Mouse (Mus musculus) liver, embryonic 13.5 days (tissue): ENCODE data around the gene Brd2. TPM values are rescaled to one million over a fixed set of nuclear protein-coding genes. Genes with fewer than 3 reads are reported as not detected.

ENCODE experiments used
- ATAC-seq: fragments of 200-750 bp; cut with Nextera tagmentation; 2 replicates; pipeline ENCODE4 v1.8.0; 2017; ENCODE audit warnings: low read depth, mild to moderate bottlenecking, moderate number of reproducible peaks, moderate library complexity
- DNase-seq: peaks from one replicate; pipeline ENCODE4 v3.0.0; 2022
- H3K27ac ChIP-seq: fragments of 300-500 bp; sonication (generic); 2 replicates; pipeline ENCODE4 v1.5.1; 2015; ENCODE audit warnings: moderate library complexity, mild to moderate bottlenecking, inconsistent platforms
- H3K27me3 ChIP-seq: fragments of 300-500 bp; sonication (generic); 2 replicates; pipeline ENCODE4 v1.6.1; 2015; ENCODE audit warnings: mild to moderate bottlenecking, inconsistent platforms
- H3K36me3 ChIP-seq: fragments of 300-500 bp; sonication (generic); 2 replicates; pipeline ENCODE4 v1.6.1; 2015; ENCODE audit warnings: mild to moderate bottlenecking, inconsistent platforms
- H3K4me1 ChIP-seq: fragments of 300-500 bp; sonication (generic); replicated peaks from 2 replicates; pipeline ENCODE4 v1.6.1; 2015; ENCODE audit warnings: inconsistent platforms
- H3K4me2 ChIP-seq: fragments of 300-500 bp; sonication (generic); 2 replicates; pipeline ENCODE4 v1.6.1; 2015; ENCODE audit warnings: inconsistent platforms, mild to moderate bottlenecking, moderate library complexity
- H3K4me3 ChIP-seq: fragments of 300-500 bp; sonication (generic); replicated peaks from 2 replicates; pipeline ENCODE4 v1.5.1; 2015; ENCODE audit warnings: mild to moderate bottlenecking, inconsistent platforms
- H3K9ac ChIP-seq: fragments of 300-500 bp; sonication (generic); 2 replicates; pipeline ENCODE4 v1.6.1; 2015; ENCODE audit warnings: mild to moderate bottlenecking, inconsistent platforms
- H3K9me3 ChIP-seq: fragments of 300-500 bp; sonication (generic); replicated peaks from 2 replicates; pipeline ENCODE4 v1.6.1; 2016; ENCODE audit warnings: inconsistent platforms
- WGBS: fragments of 180-500 bp; shearing (Covaris S2); methylation state at CpG from one replicate; pipeline ENCODE4 v1.1.7; 2015; ENCODE audit not compliant: insufficient replicate concordance; 5-methylcytosine and 5-hydroxymethylcytosine counted together
- polyA plus RNA-seq: library from polyadenylated mRNA; unstranded; fragments of >200 nt; fragmentation: Nextera tagmentation; extraction: Ambion mirVana; gene quantifications from 2 replicates; pipeline ENCODE4 v1.2.1, GENCODE M21; 2015

The Brd2 gene
- polyA plus RNA-seq, 1 experiment from 2014 or later, result 42.0 TPM

DNA sequence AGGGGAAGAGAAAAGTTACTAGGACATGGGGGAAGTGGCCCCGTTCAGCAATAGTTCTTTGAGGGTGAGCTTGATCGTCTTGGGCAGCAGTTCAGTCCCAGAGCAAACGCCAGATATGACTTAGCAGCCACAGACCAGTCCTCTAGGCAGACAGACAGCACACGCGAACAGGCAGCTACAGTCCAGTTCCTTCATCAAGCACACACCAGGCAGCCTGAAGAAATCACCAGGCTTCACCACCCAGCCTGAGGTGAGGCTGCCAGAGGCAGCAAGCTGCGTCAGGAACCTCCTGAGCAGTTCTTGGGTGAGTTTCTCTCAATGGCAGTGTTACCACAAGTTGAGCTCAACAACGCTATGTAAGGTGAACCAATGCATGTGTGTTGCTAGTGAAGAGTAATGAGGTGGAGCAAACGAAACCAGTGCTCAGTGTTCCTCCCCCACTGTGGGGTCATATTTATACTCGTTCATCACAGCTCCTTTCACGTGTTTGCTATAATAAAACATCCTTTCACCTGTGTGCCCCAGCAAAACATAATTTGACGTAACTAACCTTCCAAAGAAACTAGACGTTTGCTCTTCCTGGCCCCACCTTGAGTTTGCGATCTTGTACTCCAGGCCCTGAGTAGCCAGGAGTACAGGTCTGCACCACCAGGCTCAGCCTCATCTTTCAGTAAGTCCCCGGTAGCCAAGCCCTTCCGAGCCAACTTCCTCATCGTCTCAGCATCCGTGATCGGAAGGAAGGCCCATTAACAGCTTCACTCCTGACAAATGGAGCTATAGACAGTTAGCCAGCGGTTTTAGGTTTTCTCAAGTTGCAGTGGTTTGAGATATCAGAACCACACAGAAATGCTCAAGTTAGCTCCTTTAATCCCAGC, 7.9 kb upstream of the Brd2 start:
- Histone ChIP-seq H3K9me3 (no peaks in the 10 kb centered on the region), H3K4me2 (no peak overlapping the region), H3K27ac (no peak overlapping the region), H3K4me3 (no peak overlapping the region), H3K27me3 (peaks cover 33% of the 10 kb centered on the region), H3K36me3 (peaks cover 4% of the 10 kb centered on the region; the same call in 1 of the 2 replicates), H3K9ac (no peak overlapping the region), H3K4me1 (peaks cover 40% of the 10 kb centered on the region)
- no peak for DNase-seq
- no peak for ATAC-seq
- 57% methylated on average over 19 of the region's 19 CpGs for WGBS

GRCm38 (mm10) chr17:34128944-34129791, 6.7 kb upstream of the Brd2 start:
- ATAC-seq (no peak), DNase-seq (no peak)
- peaks cover 50% of the 10 kb centered on the region for H3K4me1 ChIP-seq
- H3K4me3 ChIP-seq, result no peak overlapping the region
- H3K27me3 ChIP-seq, result peaks cover 33% of the 10 kb centered on the region
- peak overlapping the region; percentile 13; the same call in 1 of the 2 replicates for H3K9ac ChIP-seq
- 0 out of 2 replicates have a peak overlapping the region, but pooled peaks have one; percentile 6 for H3K4me2 ChIP-seq
- 15% methylated on average over 18 of the region's 18 CpGs for WGBS
- H3K36me3 ChIP-seq, result peaks cover 4% of the 10 kb centered on the region; the same call in 1 of the 2 replicates
- H3K27ac ChIP-seq, result no peak overlapping the region
- H3K9me3 ChIP-seq, result no peaks in the 10 kb centered on the region

GRCm38 (mm10) chr17:34128264-34128937, 6.0 kb upstream of the Brd2 start:
- Histone ChIP-seq H3K27ac (no peak overlapping the region), H3K4me2 (0 out of 2 replicates have a peak overlapping the region, but pooled peaks have one; percentile 6), H3K4me1 (peaks cover 57% of the 10 kb centered on the region), H3K27me3 (peaks cover 33% of the 10 kb centered on the region), H3K4me3 (no peak overlapping the region), H3K9ac (peak overlapping the region; percentile 13; the same call in 1 of the 2 replicates), H3K36me3 (peaks cover 4% of the 10 kb centered on the region; the same call in 1 of the 2 replicates), H3K9me3 (no peaks in the 10 kb centered on the region)
- DNase-seq, result no peak
- ATAC-seq, result no peak
- WGBS, result 30% methylated on average over 13 of the region's 13 CpGs

- peak; percentile 49 for ATAC-seq
- H3K4me2 ChIP-seq, result no peak overlapping the region; the same call in 1 of the 2 replicates
Observed at GRCm38 (mm10) chr17:34127475-34127874, 5.0 kb upstream of the Brd2 start.

DNA sequence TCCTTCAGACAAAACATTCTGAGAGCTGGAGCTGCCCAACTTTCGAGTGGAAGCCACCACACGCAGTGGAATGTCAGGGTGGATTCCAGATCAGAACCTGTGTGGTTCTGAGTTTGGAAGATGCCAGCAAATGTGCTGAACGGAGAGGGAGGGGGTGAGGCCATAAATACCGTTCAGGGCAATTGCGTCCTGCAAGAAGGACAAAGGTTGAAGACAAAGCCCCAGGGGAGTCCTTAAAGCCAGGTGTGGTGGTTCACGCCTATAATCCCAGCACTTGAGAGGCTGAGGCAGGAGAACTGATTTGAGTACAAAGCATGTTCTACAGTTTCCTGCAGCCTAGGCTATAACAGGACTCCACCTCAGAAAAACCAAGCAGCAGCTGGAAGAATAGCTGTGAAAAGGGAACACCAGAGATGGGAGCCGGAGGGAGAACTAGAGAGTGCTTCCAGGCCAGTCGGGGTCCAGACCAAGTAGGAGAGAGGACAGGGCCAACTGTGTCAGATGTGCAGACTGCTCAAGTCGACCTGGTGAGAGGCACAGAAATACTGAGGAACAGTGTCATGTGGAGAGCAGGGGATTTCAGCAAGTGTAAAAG, 4.5 kb upstream of the Brd2 start:
- no peak for ATAC-seq
- no peak overlapping the region for H3K4me2 ChIP-seq
- peaks cover 66% of the 10 kb centered on the region for H3K4me1 ChIP-seq
- H3K27ac ChIP-seq, result no peak overlapping the region
- H3K9me3 ChIP-seq, result no peaks in the 10 kb centered on the region
- no peak overlapping the region for H3K4me3 ChIP-seq
- peaks cover 33% of the 10 kb centered on the region for H3K27me3 ChIP-seq
- 63% methylated on average over 9 of the region's 9 CpGs for WGBS
- peaks cover 4% of the 10 kb centered on the region; the same call in 1 of the 2 replicates for H3K36me3 ChIP-seq
- DNase-seq, result no peak
- no peak overlapping the region for H3K9ac ChIP-seq

More at GRCm38 (mm10) chr17:34127475-34127874, 5.0 kb upstream of the Brd2 start:
- peaks cover 66% of the 10 kb centered on the region for H3K4me1 ChIP-seq
- no peak overlapping the region for H3K9ac ChIP-seq
- H3K36me3 ChIP-seq, result peaks cover 4% of the 10 kb centered on the region; the same call in 1 of the 2 replicates
- H3K9me3 ChIP-seq, result no peaks in the 10 kb centered on the region
- DNase-seq, result peak; percentile 62
- H3K27ac ChIP-seq, result no peak overlapping the region
- H3K4me3 ChIP-seq, result no peak overlapping the region
- WGBS, result 12% methylated on average over 6 of the region's 6 CpGs
- peaks cover 33% of the 10 kb centered on the region for H3K27me3 ChIP-seq

- Histone ChIP-seq H3K9ac (no peak overlapping the region), H3K36me3 (peaks cover 4% of the 10 kb centered on the region; the same call in 1 of the 2 replicates), H3K4me2 (peak overlapping the region; percentile 99; the same call in 1 of the 2 replicates), H3K27ac (no peak overlapping the region), H3K27me3 (peaks cover 18% of the 10 kb centered on the region), H3K9me3 (no peaks in the 10 kb centered on the region), H3K4me1 (peaks cover 74% of the 10 kb centered on the region), H3K4me3 (no peak overlapping the region; the same call in 1 of the 2 replicates)
- 30% methylated on average over 6 of the region's 6 CpGs for WGBS
- ATAC-seq (no peak), DNase-seq (no peak)
Observed at GRCm38 (mm10) chr17:34124649-34125048, 2.2 kb upstream of the Brd2 start.

- H3K4me1 ChIP-seq, result peaks cover 63% of the 10 kb centered on the region
- H3K36me3 ChIP-seq, result peaks cover 10% of the 10 kb centered on the region
- WGBS, result 20% methylated on average over 2 of the region's 2 CpGs
- peak overlapping the region; percentile 99 for H3K4me2 ChIP-seq
- DNase-seq (no peak), ATAC-seq (no peak)
- H3K9ac ChIP-seq, result peak overlapping the region; percentile 98
- H3K27ac ChIP-seq, result peak overlapping the region; percentile 100
- no peaks in the 10 kb centered on the region for H3K9me3 ChIP-seq
- peak overlapping the region; percentile 100 for H3K4me3 ChIP-seq
- H3K27me3 ChIP-seq, result peaks cover 7% of the 10 kb centered on the region
Observed at GRCm38 (mm10) chr17:34123518-34123917, 1.1 kb upstream of the Brd2 start.

DNA sequence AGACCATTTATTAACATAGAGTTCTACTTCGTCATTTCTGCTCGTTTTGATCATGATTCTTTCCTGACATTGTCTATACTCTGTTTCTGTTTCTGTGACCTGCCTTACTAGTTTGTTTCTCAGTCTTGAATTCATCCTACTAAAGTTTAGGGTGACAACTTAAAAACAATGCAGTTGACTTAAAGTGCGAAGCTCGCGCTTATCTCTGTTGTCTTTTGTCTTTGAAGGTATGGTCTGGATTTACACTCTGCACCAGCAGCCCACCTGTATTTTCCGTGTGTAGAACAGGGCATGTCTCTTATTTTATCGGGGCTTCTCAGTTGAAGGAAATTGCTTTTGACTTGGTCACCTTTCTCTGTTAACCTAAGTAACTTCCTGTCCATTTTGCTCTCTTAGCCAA, 677 bp upstream of the Brd2 start:
- ATAC-seq (no peak), DNase-seq (no peak)
- H3K27me3 ChIP-seq, result peaks cover 3% of the 10 kb centered on the region
- peak overlapping the region; percentile 100 for H3K4me3 ChIP-seq
- peaks cover 59% of the 10 kb centered on the region for H3K4me1 ChIP-seq
- 0% methylated on average over 7 of the region's 7 CpGs for WGBS
- H3K9ac ChIP-seq, result peak overlapping the region; percentile 98
- H3K27ac ChIP-seq, result peak overlapping the region; percentile 100
- H3K9me3 ChIP-seq, result no peaks in the 10 kb centered on the region
- H3K4me2 ChIP-seq, result peak overlapping the region; percentile 99
- peaks cover 14% of the 10 kb centered on the region for H3K36me3 ChIP-seq

- H3K4me1 ChIP-seq, result peaks cover 52% of the 10 kb centered on the region
- peak; percentile 53 for DNase-seq
- WGBS, result under 1% methylated on average over 9 of the region's 10 CpGs
Observed at GRCm38 (mm10) chr17:34121879-34122187, 601 bp downstream of the Brd2 start.

DNA sequence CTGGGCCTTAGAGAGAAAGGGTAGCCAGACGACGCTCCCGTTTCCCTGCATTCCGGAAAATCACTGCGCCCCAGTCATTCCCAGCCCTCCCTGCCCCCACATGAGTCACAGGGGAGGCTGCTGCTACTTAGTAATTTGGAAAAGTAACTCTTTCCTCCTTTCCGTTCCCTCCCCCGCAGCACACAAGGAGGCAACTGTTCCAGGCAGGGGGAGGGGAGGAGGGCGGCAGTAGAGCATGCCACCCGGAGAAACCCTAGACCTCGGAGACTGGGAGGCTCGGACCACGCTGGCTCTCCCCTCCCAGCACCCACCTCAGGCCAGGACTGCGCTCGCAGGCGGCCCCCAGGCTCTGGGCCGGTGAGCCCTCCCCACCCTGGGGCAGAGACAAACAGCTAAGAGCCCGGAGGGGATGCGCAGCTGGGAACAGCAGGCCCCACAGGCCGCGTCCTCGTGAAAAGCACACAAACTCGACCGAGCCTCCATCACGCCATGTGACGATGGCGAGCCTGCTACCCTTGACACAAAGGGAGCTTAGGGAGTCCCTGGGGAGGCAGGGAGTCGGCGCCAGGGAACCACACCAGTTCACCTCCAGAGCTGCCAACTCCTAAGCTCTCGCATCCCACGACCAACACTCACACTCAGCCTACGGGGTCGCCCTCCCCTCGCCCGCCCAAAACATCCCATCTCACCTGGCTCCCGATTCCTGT, 1.1 kb downstream of the Brd2 start:
- Histone ChIP-seq H3K4me1 (peaks cover 52% of the 10 kb centered on the region), H3K27me3 (no peaks in the 10 kb centered on the region), H3K4me2 (peak overlapping the region; percentile 99), H3K36me3 (peaks cover 31% of the 10 kb centered on the region), H3K9ac (peak overlapping the region; percentile 98), H3K27ac (peak overlapping the region; percentile 100), H3K9me3 (no peaks in the 10 kb centered on the region), H3K4me3 (peak overlapping the region; percentile 100)
- peak; percentile 2; the same call in 1 of the 2 replicates for ATAC-seq
- peak; percentile 58 for DNase-seq
- under 1% methylated on average over 33 of the region's 35 CpGs for WGBS

More at GRCm38 (mm10) chr17:34121879-34122187, 601 bp downstream of the Brd2 start:
- Histone ChIP-seq H3K9me3 (no peaks in the 10 kb centered on the region), H3K36me3 (peaks cover 25% of the 10 kb centered on the region), H3K27me3 (no peaks in the 10 kb centered on the region), H3K4me2 (peak overlapping the region; percentile 99), H3K9ac (peak overlapping the region; percentile 98), H3K4me3 (peak overlapping the region; percentile 100), H3K27ac (peak overlapping the region; percentile 100)
- no peak for ATAC-seq
